In the genomic region with DNA sequence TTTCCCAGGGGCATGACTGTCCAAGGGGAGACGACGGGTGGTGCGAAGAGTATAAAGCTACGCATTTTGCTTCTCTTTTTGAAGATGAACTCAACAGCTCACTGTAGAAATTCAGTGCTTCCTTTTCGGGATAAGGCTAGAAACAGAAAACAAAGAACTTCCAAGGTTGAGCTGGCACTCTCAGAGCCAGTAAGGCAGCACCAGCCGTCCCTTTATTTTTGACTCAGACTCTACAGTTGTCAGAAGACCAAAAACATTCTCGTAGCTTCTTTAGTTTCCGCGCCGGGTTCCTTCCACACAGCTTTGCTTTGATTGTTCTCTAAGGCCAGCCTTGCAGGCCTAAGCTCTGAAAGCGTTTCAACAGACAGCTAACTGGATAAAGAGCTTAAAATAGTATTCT, we compare ENCODE assay signal across 20 mouse cellular contexts.
DNase-seq lines count a peak whose midpoint lies in the region; ATAC-seq and TF ChIP-seq lines count a peak whose summit lies in the region.
"Had no signal": no experiment of that assay in that cellular context is flagged by ENCODE, and none has a peak within 500 bp of the region (broad histone marks: within the 10 kb centered on the region; RNA-seq: fewer than 3 reads in every experiment).

No protein-coding gene starts in this region.

- TF ChIP-seq CTCF in forebrain, postnatal 0 days (IDR thresholded peaks at IDR 0.05; ENCODE audit: low read depth) = no peak

- no peak overlapping the region for H3K9ac ChIP-seq in forebrain, postnatal 0 days
- H3K9ac ChIP-seq in forebrain, embryonic 15.5 days (replicated peaks) = no peak overlapping the region
- H3K9ac ChIP-seq in heart, embryonic 13.5 days = 0 out of 2 replicates have a peak overlapping the region, but pooled peaks have one; percentile 10
- H3K9ac ChIP-seq in midbrain, embryonic 15.5 days = no peak overlapping the region
- H3K9ac ChIP-seq: embryonic facial prominence, embryonic 15.5 days; limb, embryonic 15.5 days had no signal

- H3K4me3 ChIP-seq in forebrain, postnatal 0 days (ENCODE audit: low read depth, low read length) = no peak overlapping the region
- H3K4me3 ChIP-seq in forebrain, embryonic 15.5 days = no peak overlapping the region
- H3K4me3 ChIP-seq in heart, embryonic 13.5 days = no peak overlapping the region
- H3K4me3 ChIP-seq in midbrain, embryonic 15.5 days = no peak overlapping the region
- H3K4me3 ChIP-seq: embryonic facial prominence, embryonic 15.5 days; hindbrain, embryonic 10.5 days; limb, embryonic 15.5 days had no signal

- no peaks in the 10 kb centered on the region for H3K36me3 ChIP-seq in forebrain, postnatal 0 days (ENCODE audit: insufficient read depth)
- H3K36me3 ChIP-seq in forebrain, embryonic 15.5 days = no peaks in the 10 kb centered on the region
- no peaks in the 10 kb centered on the region for H3K36me3 ChIP-seq in heart, embryonic 13.5 days
- no peaks in the 10 kb centered on the region for H3K36me3 ChIP-seq in midbrain, embryonic 15.5 days (replicated peaks)
- H3K36me3 ChIP-seq: embryonic facial prominence, embryonic 15.5 days; hindbrain, embryonic 10.5 days; limb, embryonic 15.5 days had no signal

- 30% methylated on average over 11 of the region's 11 CpGs for WGBS in forebrain, postnatal 0 days
- WGBS in forebrain, embryonic 15.5 days = 31% methylated on average over 11 of the region's 11 CpGs
- WGBS in heart, embryonic 13.5 days = 29% methylated on average over 11 of the region's 11 CpGs
- whole genome bisulfite sequencing in midbrain, embryonic 15.5 days = 22% methylated on average over 11 of the region's 11 CpGs

- no peaks in the 10 kb centered on the region for H3K4me1 ChIP-seq in forebrain, postnatal 0 days (ENCODE audit: insufficient read depth)
- no peaks in the 10 kb centered on the region for H3K4me1 ChIP-seq in forebrain, embryonic 15.5 days
- peaks cover 16% of the 10 kb centered on the region for H3K4me1 ChIP-seq in heart, embryonic 13.5 days
- H3K4me1 ChIP-seq in midbrain, embryonic 15.5 days = peaks cover 3% of the 10 kb centered on the region; the same call in 1 of the 2 replicates
- H3K4me1 ChIP-seq: embryonic facial prominence, embryonic 15.5 days; hindbrain, embryonic 10.5 days; limb, embryonic 15.5 days had no signal

- H3K27ac ChIP-seq in forebrain, postnatal 0 days (ENCODE audit: low read depth, low read length) = no peak overlapping the region
- no peak overlapping the region for H3K27ac ChIP-seq in forebrain, embryonic 15.5 days (replicated peaks)
- peak overlapping the region; percentile 55 for H3K27ac ChIP-seq in heart, embryonic 13.5 days (replicated peaks)
- peak overlapping the region; percentile 27; the same call in 1 of the 2 replicates for H3K27ac ChIP-seq in midbrain, embryonic 15.5 days
- H3K27ac ChIP-seq: embryonic facial prominence, embryonic 15.5 days; hindbrain, embryonic 10.5 days; limb, embryonic 15.5 days had no signal

- intact Hi-C loops in heart, postnatal 14 days (cut with DNase I) = no loop called here
- intact Hi-C loops in left cerebral cortex, postnatal 14 days (cut with DNase I) = no loop called here
- intact Hi-C loops in left cerebral cortex, postnatal 4 days (cut with DNase I) = no loop called here

- ATAC-seq in forebrain, postnatal 0 days = peak; percentile 74
- ATAC-seq in forebrain, embryonic 15.5 days (replicated peaks) = no peak
- ATAC-seq in heart, embryonic 13.5 days (ENCODE audit: extremely low read depth, insufficient number of reproducible peaks, low FRiP score, low TSS enrichment) = no peak
- ATAC-seq in midbrain, embryonic 15.5 days (replicated peaks) = peak; percentile 62; the same call in 1 of the 2 replicates
- ATAC-seq: CD4-positive, CD25-positive, alpha-beta regulatory T cell, adult 4 months; lung, postnatal 0 days; Patski had no signal

- peak; percentile 40 for DNase-seq in forebrain, postnatal 0 days
- DNase-seq in heart, postnatal 14 days = no peak
- DNase-seq in left cerebral cortex, postnatal 14 days (ENCODE audit: low spot score in 2 of 2) = peak; percentile 4 to 7
- no peak for DNase-seq in left cerebral cortex, postnatal 4 days
- no peak for DNase-seq in ovary, postnatal 10 days (ENCODE audit: low spot score)
- DNase-seq: adrenal gland, adult 8-10 months; cerebellum, postnatal 14 days; gastrocnemius, postnatal 14 days; kidney, postnatal 36 days; layer of hippocampus, adult 9-11 months; thymus, postnatal 14 days had no signal

- no peaks in the 10 kb centered on the region for H3K9me3 ChIP-seq in forebrain, postnatal 0 days (ENCODE audit: low read length)
- no peaks in the 10 kb centered on the region for H3K9me3 ChIP-seq in forebrain, embryonic 15.5 days
- no peaks in the 10 kb centered on the region for H3K9me3 ChIP-seq in heart, embryonic 13.5 days
- H3K9me3 ChIP-seq in midbrain, embryonic 15.5 days = no peaks in the 10 kb centered on the region
- H3K9me3 ChIP-seq: embryonic facial prominence, embryonic 15.5 days; hindbrain, embryonic 10.5 days; limb, embryonic 15.5 days had no signal

- H3K4me2 ChIP-seq in forebrain, postnatal 0 days (ENCODE audit: low read depth) = no peak overlapping the region
- no peak overlapping the region for H3K4me2 ChIP-seq in forebrain, embryonic 15.5 days (replicated peaks)
- H3K4me2 ChIP-seq in heart, embryonic 13.5 days = peak overlapping the region; percentile 41
- no peak overlapping the region for H3K4me2 ChIP-seq in midbrain, embryonic 15.5 days
- H3K4me2 ChIP-seq: embryonic facial prominence, embryonic 15.5 days; limb, embryonic 15.5 days had no signal

- no peaks in the 10 kb centered on the region for H3K27me3 ChIP-seq in forebrain, postnatal 0 days (ENCODE audit: insufficient read depth, low read length)
- no peaks in the 10 kb centered on the region for H3K27me3 ChIP-seq in forebrain, embryonic 15.5 days
- H3K27me3 ChIP-seq in heart, embryonic 13.5 days (replicated peaks) = no peaks in the 10 kb centered on the region
- H3K27me3 ChIP-seq in midbrain, embryonic 15.5 days (replicated peaks) = no peaks in the 10 kb centered on the region
- H3K27me3 ChIP-seq: embryonic facial prominence, embryonic 15.5 days; limb, embryonic 15.5 days had no signal

Comparison
In these comparisons a context has a peak if more than half of its experiments do, and no peak if none do; other contexts are left out.
1. ATAC-seq: peak in forebrain, postnatal 0 days (single experiment) and midbrain, embryonic 15.5 days (single experiment); none in forebrain, embryonic 15.5 days (single experiment) and heart, embryonic 13.5 days (single experiment).
2. DNase-seq: peak in forebrain, postnatal 0 days (single experiment) and left cerebral cortex, postnatal 14 days (2 of 2); none in heart, postnatal 14 days (0 of 2), left cerebral cortex, postnatal 4 days (single experiment) and ovary, postnatal 10 days (single experiment).
3. H3K27ac ChIP-seq: peak in heart, embryonic 13.5 days (single experiment) and midbrain, embryonic 15.5 days (single experiment); none in forebrain, postnatal 0 days (single experiment) and forebrain, embryonic 15.5 days (single experiment).